Mouse (Mus musculus): Measurements from ENCODE around the gene Crabp2. TPM values are rescaled to one million over a fixed set of nuclear protein-coding genes. Genes with fewer than 3 reads are reported as not detected.
A peak's percentile ranks its signal among the peaks of the same experiment; 100 is the strongest.

The Crabp2 gene
- polyA plus RNA-seq, 1 experiment = 67.6 TPM

DNA sequence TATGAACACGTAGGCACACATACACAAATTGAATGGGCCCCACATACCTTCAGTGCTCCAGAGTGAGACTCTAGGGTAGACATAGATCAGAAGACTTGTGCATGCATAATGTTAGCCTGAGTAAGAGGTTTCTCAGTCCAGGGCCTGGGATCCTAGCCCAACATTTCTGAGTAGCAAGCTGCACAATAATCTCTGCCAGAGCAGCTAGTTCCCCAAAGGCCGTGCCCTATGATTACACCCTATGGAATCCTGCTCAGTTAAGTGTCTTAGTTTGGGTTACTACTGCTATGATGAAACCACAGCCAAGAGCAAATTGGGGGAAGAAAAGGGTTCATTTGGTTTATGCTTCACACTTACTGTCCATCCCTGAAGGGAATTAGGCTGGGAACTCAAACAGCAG is 6.0 kb upstream of the Crabp2 start:
- no peak for TF ChIP-seq TCF12 (IDR thresholded peaks at IDR 0.05; ENCODE audit: insufficient read depth, poor library complexity, severe bottlenecking)
- TF ChIP-seq CEBPB (IDR thresholded peaks at IDR 0.05; ENCODE audit: insufficient read depth, poor library complexity, severe bottlenecking) = peak; percentile 48; the same call in 1 of the 2 replicates
- peaks cover 1% of the 10 kb centered on the region for H3K79me2 ChIP-seq (ENCODE audit: control insufficient read depth, insufficient read depth)
- H3ac ChIP-seq (ENCODE audit: control insufficient read depth, insufficient read length) = no peak overlapping the region
- H3K4me2 ChIP-seq (ENCODE audit: low read depth) = no peak overlapping the region
- H3K4me3 ChIP-seq = no peak overlapping the region
- peaks cover 37% of the 10 kb centered on the region for H3K36me3 ChIP-seq (ENCODE audit: control insufficient read depth, insufficient read depth)
- H3K27me3 ChIP-seq (ENCODE audit: control insufficient read depth, insufficient read depth, insufficient read length) = no peaks in the 10 kb centered on the region

DNA sequence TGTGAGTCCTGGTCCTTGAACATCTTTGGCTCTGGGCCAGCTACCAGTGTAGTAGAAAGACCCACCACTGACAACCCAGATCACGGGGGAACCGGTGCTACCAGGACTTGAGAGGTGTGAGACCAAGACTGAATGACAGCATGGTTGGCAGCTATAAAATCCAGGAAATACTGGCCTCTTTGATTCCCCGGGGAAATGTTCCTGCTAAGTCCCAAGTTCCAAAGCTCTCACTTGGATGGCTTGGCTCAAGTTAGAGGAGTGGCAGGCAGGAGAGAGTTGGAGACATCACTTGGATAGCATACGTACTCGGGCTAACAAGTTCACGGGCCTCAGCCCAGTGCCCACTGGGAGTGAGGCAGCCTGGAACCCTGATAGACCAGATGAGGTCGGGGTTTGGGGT is 4.9 kb upstream of the Crabp2 start:
- no peak for TF ChIP-seq POLR2A (IDR thresholded peaks at IDR 0.05; ENCODE audit: insufficient read length, low read depth)
- TF ChIP-seq REST (IDR thresholded peaks at IDR 0.05; ENCODE audit: insufficient read depth, insufficient read length) = no peak
- TF ChIP-seq CEBPB (IDR thresholded peaks at IDR 0.05; ENCODE audit: insufficient read depth, poor library complexity, severe bottlenecking) = no peak
- no peak for TF ChIP-seq POLR2AphosphoS2 (IDR thresholded peaks at IDR 0.05; ENCODE audit: insufficient read length, low read depth)
- TF ChIP-seq MYOD1 (IDR thresholded peaks at IDR 0.05; ENCODE audit: control insufficient read depth in 1 of 3, insufficient read length in 2 of 3, low read depth in 2 of 3) = no peak
- no peak for TF ChIP-seq TCF12 (IDR thresholded peaks at IDR 0.05; ENCODE audit: insufficient read depth, poor library complexity, severe bottlenecking)
- TF ChIP-seq E2F4 (IDR thresholded peaks at IDR 0.05; ENCODE audit: insufficient read depth) = no peak
- TF ChIP-seq USF1 (IDR thresholded peaks at IDR 0.05; ENCODE audit: low read depth) = no peak
- TF ChIP-seq MYOG (IDR thresholded peaks at IDR 0.05; ENCODE audit: control insufficient read depth in 1 of 3, insufficient read depth in 1 of 3, insufficient read length in 2 of 3, low read depth in 2 of 3) = no peak
- no peak for TF ChIP-seq MAX (IDR thresholded peaks at IDR 0.05; ENCODE audit: low read depth)
- no peak for TF ChIP-seq TCF3 (IDR thresholded peaks at IDR 0.05; ENCODE audit: insufficient read length, low read depth)
- TF ChIP-seq SRF (IDR thresholded peaks at IDR 0.05; ENCODE audit: control insufficient read depth, insufficient read length, low read depth) = no peak
- peaks cover 28% of the 10 kb centered on the region for H3K36me3 ChIP-seq (ENCODE audit: control insufficient read depth, insufficient read depth)
- H3ac ChIP-seq (ENCODE audit: control insufficient read depth, insufficient read length) = no peak overlapping the region
- H3K27me3 ChIP-seq (ENCODE audit: control insufficient read depth, insufficient read depth, insufficient read length) = no peaks in the 10 kb centered on the region
- peak overlapping the region; percentile 35 for H3K4me2 ChIP-seq (ENCODE audit: low read depth)
- H3K4me3 ChIP-seq = no peak overlapping the region
- H3K79me2 ChIP-seq (ENCODE audit: control insufficient read depth, insufficient read depth) = no peaks in the 10 kb centered on the region

DNA sequence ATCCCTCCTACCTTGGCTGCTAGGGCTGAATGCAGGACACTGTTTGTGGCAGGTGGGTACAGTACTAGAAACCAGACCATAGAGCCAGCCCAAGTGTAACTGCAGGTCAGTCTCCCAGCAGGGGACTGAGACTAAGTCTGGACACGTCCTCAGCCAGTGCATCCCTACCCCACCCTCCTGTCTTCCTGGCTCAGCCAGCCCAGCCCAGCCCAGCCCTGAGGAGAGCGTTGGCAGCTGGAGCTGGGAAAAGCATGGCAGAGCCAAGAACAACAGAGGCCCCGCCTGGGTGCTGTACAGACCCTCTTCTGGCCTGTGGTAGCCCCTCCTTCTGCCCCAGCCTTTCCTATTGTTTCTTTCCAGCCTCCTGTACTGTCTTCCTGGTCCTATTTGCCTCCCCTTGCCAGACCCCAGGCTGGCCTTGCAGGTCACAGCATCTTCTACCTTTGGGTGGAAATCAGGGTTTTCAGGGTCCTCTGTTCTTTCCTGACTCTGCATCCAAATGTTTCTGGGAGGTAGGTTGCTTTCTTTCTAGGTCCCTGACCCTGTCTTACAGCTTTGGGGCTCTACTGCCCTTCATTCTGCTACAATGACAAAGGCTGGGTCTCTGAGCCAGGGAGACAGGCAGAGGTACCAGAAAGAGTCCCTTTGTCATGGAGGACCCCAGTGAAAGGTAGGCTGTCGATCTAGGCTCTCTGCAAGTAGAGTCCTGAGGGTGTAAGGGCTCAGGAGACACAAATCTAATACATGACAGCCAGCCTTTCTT is 3.4 kb upstream of the Crabp2 start:
- TF ChIP-seq MYOD1 (IDR thresholded peaks at IDR 0.05; ENCODE audit: control insufficient read depth in 1 of 3, insufficient read length in 2 of 3, low read depth in 2 of 3) (peak in 1 of 3 experiments; percentile 32), POLR2AphosphoS2 (IDR thresholded peaks at IDR 0.05; ENCODE audit: insufficient read length, low read depth) (peak; percentile 88), MYOG (IDR thresholded peaks at IDR 0.05; ENCODE audit: control insufficient read depth in 1 of 3, insufficient read depth in 1 of 3, insufficient read length in 2 of 3, low read depth in 2 of 3) (no peak), POLR2A (IDR thresholded peaks at IDR 0.05; ENCODE audit: insufficient read length, low read depth) (peak; percentile 62)
- no peak overlapping the region for H3K4me3 ChIP-seq
- H3ac ChIP-seq (ENCODE audit: control insufficient read depth, insufficient read length) = no peak overlapping the region
- H3K79me2 ChIP-seq (ENCODE audit: control insufficient read depth, insufficient read depth) = no peaks in the 10 kb centered on the region
- no peaks in the 10 kb centered on the region for H3K27me3 ChIP-seq (ENCODE audit: control insufficient read depth, insufficient read depth, insufficient read length)
- peak overlapping the region; percentile 67 for H3K4me2 ChIP-seq (ENCODE audit: low read depth)
- peaks cover 16% of the 10 kb centered on the region for H3K36me3 ChIP-seq (ENCODE audit: control insufficient read depth, insufficient read depth)

DNA sequence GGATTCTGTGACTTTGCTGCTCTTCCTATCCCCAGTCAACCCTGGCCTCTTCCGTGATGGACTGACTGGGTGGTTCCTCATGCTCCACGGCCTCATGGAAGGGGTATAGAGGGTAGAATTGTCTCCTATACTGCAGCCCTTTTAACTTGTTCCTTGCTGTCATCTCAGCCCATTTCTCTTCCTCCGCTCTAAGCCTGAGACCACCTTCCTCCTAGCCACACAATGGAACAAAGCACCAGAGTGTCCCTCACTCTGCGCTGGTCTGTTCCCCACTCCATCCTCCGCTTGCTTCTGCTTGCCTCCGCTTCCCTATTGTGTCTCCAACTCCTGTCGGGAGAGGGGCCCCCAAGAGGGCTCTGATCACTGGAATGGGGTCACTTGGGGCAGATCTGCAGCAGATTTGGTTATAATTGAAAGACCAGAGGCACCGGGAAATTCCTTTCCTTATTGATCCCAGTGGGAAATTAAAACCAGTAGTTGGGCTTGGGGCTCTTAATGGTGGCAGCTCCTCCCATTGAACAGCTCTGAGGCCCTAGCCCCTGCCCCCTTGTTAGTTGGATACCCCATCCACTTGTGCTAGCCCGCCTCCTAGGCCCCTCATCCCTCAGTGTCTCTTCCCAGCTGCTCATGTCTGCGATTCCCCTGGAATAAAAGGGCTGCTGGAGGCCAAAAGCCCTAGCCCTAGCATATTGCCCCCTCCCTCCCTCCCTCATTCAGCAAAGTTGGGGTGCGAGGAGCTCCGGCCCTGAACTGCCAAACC is 2.5 kb upstream of the Crabp2 start:
- peak overlapping the region; percentile 38 for H3K4me2 ChIP-seq (ENCODE audit: low read depth)
- H3K4me3 ChIP-seq = no peak overlapping the region
- H3K36me3 ChIP-seq (ENCODE audit: control insufficient read depth, insufficient read depth) = peaks cover 11% of the 10 kb centered on the region
- H3K27me3 ChIP-seq (ENCODE audit: control insufficient read depth, insufficient read depth, insufficient read length) = no peaks in the 10 kb centered on the region
- no peaks in the 10 kb centered on the region for H3K79me2 ChIP-seq (ENCODE audit: control insufficient read depth, insufficient read depth)
- no peak for TF ChIP-seq POLR2A (IDR thresholded peaks at IDR 0.05; ENCODE audit: insufficient read length, low read depth)
- no peak for TF ChIP-seq SRF (IDR thresholded peaks at IDR 0.05; ENCODE audit: control insufficient read depth, insufficient read length, low read depth)
- TF ChIP-seq TCF12 (IDR thresholded peaks at IDR 0.05; ENCODE audit: insufficient read depth, poor library complexity, severe bottlenecking) = no peak
- TF ChIP-seq TCF3 (IDR thresholded peaks at IDR 0.05; ENCODE audit: insufficient read length, low read depth) = no peak
- TF ChIP-seq CEBPB (IDR thresholded peaks at IDR 0.05; ENCODE audit: insufficient read depth, poor library complexity, severe bottlenecking) = no peak
- no peak for TF ChIP-seq USF1 (IDR thresholded peaks at IDR 0.05; ENCODE audit: low read depth)
- no peak for TF ChIP-seq POLR2AphosphoS2 (IDR thresholded peaks at IDR 0.05; ENCODE audit: insufficient read length, low read depth)
- no peak overlapping the region for H3ac ChIP-seq (ENCODE audit: control insufficient read depth, insufficient read length)

DNA sequence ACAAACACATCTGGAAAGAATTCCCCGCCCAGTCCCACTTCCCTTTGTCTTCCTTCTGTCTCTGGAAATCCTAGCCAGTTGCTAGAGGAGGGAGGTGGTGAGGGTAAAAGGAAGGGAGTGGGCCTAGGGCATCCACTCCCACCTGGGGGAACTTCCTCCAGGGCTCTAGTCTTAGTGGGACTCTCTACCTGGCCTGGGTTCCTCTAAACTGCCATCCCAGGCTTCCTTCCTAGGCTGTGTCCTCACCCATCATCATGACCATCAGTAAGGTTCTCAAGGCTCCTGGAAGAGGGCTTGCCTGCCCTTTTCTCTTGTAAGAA is 2.0 kb upstream of the Crabp2 start:
- Histone ChIP-seq H3K36me3 (ENCODE audit: control insufficient read depth, insufficient read depth) (peaks cover 6% of the 10 kb centered on the region), H3ac (ENCODE audit: control insufficient read depth, insufficient read length) (no peak overlapping the region), H3K4me3 (no peak overlapping the region), H3K4me2 (ENCODE audit: low read depth) (peak overlapping the region; percentile 38), H3K27me3 (ENCODE audit: control insufficient read depth, insufficient read depth, insufficient read length) (no peaks in the 10 kb centered on the region), H3K79me2 (ENCODE audit: control insufficient read depth, insufficient read depth) (no peaks in the 10 kb centered on the region)
- TF ChIP-seq SRF (IDR thresholded peaks at IDR 0.05; ENCODE audit: control insufficient read depth, insufficient read length, low read depth) (no peak), POLR2AphosphoS2 (IDR thresholded peaks at IDR 0.05; ENCODE audit: insufficient read length, low read depth) (no peak), REST (IDR thresholded peaks at IDR 0.05; ENCODE audit: insufficient read depth, insufficient read length) (no peak), E2F4 (IDR thresholded peaks at IDR 0.05; ENCODE audit: insufficient read depth) (no peak), MYOG (IDR thresholded peaks at IDR 0.05; ENCODE audit: control insufficient read depth in 1 of 3, insufficient read depth in 1 of 3, insufficient read length in 2 of 3, low read depth in 2 of 3) (no peak), TCF12 (IDR thresholded peaks at IDR 0.05; ENCODE audit: insufficient read depth, poor library complexity, severe bottlenecking) (no peak), USF1 (IDR thresholded peaks at IDR 0.05; ENCODE audit: low read depth) (no peak), MYOD1 (IDR thresholded peaks at IDR 0.05; ENCODE audit: control insufficient read depth in 1 of 3, insufficient read length in 2 of 3, low read depth in 2 of 3) (no peak), MAX (IDR thresholded peaks at IDR 0.05; ENCODE audit: low read depth) (no peak), CEBPB (IDR thresholded peaks at IDR 0.05; ENCODE audit: insufficient read depth, poor library complexity, severe bottlenecking) (no peak), POLR2A (IDR thresholded peaks at IDR 0.05; ENCODE audit: insufficient read length, low read depth) (no peak)

All from myocyte (in vitro differentiated cells).